Mouse (Mus musculus) kidney, adult 9 months (tissue): ENCODE results near the gene Hcrtr1.

Experiments
- DNase-seq: peaks from one replicate; pipeline ENCODE4 v3.0.0; 2022

Hcrtr1 gene

DNA sequence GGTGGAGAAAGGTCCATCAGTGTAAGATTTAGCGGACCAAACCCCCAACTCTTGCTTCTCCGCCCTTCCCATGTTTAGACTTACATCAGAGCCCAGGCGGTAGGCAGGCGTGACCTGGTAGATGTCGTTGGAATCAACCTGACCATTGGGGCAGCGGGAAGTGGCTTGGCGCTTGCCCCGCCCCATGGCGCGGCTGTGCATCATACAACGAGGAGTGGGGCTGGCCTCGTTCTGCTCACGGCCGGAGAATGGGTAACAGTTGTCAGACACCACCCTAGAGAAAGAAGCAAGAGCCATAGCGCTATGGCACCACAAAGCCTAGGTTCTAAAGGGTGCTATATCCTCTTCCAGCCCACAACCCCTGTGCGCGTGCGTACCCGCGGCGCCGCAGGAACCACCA is 28.2 kb upstream of the Hcrtr1 start:
- DNase-seq = no peak

DNA sequence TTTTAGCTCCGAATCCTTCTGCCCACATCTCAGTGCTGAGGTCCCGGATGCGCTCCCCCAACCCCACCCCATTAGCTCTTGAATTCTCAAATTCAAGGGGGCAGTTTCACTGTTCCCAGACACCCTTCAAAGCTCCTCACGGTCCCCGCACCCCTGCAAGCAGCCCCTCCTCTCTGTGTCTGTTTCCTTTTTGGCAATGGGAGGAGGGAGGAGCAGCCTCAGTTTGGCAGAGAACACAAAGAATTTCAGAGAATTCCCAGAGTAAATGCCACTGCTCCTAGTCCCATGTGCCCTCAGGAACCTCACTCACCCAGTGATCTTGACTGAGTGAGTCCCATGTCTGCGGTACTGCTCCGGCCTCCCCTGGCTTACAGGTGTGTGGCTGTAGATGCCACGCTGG is 27.4 kb upstream of the Hcrtr1 start:
- DNase-seq = no peak

GRCm38 (mm10) chr4:130166061-130166460 is 26.9 kb upstream of the Hcrtr1 start:
- DNase-seq = no peak

GRCm38 (mm10) chr4:130164121-130164520 is 25.0 kb upstream of the Hcrtr1 start:
- DNase-seq = no peak

DNA sequence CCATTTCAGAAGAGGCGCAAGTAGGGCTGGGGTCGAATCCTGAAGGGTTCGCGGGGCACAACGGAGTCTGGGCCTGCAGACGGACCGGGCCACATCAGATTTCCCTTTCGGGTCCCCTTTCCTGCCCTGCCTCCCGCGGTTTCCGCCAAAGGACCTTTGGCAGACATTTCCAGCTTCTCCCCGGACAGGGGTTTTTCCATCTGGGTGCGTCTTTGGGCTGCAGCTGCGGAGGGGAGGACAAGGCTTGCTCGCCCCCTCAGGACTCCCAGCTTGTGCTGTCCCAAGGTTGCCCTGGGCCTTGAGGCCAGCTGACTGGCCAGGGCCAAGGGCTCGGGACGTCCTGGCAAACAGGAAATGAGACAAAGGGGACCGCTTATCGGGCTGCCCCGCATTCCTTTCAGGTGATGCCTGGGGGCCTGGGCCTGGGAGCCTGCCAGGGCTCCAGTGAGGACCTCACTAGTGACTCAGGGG is 24.3 kb upstream of the Hcrtr1 start:
- DNase-seq = peak; percentile 67

DNA sequence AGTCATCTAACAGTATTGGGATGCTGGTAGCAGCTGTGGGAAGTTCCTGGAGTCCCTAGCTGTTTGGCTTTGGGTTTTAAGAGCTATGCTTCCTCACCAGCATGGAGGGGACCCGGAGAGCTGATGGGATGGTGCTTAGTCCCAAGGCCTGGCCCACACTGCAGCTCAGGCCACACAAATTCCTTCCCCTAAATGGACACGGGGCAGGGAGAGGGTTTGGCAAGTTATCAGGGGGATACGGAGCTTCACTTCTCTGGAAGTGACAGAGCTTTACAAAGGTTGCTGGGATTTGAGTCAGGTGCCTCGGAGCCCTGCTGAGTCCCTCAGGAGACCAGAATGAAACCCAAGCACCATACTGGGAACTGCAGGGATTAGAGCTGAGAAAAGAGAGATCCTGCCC is 22.2 kb upstream of the Hcrtr1 start:
- no peak for DNase-seq

GRCm38 (mm10) chr4:130156812-130157371 is 17.7 kb upstream of the Hcrtr1 start:
- no peak for DNase-seq

DNA sequence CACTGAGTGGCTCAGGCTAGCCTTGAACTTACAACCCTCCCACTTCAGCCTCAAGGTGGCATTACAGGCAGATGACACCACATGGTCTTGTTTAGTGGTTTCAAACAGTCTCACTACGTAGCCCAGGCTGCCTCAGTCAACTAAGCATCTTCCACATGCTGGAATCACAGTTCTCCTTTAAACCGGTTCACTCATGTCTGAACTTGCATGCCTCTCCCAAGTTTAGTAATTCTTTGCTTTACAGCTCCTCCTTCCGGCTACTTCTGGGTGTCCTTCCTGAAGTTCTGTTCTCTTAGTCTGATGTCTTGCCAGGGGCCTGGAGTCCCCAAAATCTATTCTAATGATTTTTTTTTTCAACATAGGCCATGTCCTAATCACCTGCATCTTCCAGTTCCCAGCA is 15.1 kb upstream of the Hcrtr1 start:
- DNase-seq = no peak

DNA sequence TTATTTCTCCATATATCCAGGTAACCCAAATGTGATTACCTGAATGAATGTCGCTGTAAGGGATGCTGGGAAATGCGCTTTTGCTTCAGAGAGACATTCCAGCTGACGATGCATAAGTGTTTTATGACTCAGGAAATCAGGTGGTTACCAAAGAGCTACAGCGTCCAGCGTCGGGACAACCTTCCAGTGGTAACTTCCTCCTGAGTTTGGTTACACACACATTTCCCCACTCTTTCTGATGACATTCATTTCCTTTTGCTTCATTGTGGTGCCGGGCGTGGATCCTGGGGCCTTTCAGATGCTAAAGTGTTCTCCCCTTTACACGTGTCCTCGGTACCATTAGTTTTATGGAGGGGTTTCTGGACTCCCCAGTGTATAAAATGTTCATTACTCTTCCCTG is 9.2 kb upstream of the Hcrtr1 start:
- DNase-seq = no peak

GRCm38 (mm10) chr4:130141786-130142185 is 2.6 kb upstream of the Hcrtr1 start:
- DNase-seq = no peak

GRCm38 (mm10) chr4:130140992-130141402 is 1.8 kb upstream of the Hcrtr1 start:
- DNase-seq = no peak

DNA sequence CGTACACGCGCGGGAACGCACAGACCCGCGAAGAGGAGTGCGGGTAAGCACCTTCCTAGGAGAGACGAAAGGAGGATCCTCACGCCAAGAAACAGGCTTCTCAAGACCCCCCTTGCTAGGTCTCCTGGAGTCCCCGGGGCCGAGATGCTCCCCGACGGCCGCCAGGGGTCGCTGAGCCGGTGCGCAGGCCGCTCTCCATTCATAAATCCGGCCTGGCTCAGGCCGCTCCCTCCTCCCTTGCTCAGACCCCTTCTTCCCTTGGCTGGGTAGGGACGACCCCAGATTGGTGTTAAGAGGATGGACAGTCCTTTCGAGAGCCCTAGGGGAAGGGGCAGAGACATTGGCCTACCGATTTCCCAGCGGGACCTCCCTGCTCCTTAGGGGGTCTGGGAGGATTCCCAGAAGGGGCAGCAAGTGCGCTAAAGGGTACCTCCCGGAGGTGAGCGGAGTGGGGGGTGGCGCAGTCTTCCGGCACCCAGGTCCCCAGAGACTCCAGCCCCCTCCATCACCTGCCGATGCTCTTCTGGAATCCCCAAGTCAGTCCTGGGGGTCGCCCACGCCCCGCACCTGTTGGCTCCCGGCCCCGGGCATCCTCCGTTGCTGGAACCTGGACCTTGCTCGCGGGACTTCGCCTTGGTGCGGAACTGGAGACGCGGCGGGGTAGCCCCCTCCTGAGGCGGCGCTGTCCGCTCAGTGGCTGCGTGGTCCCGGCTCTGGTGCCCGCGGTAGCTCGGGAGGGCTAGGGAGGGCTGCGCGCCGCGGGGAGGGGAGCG is 532 bp downstream of the Hcrtr1 start:
- peak; percentile 67 for DNase-seq

DNA sequence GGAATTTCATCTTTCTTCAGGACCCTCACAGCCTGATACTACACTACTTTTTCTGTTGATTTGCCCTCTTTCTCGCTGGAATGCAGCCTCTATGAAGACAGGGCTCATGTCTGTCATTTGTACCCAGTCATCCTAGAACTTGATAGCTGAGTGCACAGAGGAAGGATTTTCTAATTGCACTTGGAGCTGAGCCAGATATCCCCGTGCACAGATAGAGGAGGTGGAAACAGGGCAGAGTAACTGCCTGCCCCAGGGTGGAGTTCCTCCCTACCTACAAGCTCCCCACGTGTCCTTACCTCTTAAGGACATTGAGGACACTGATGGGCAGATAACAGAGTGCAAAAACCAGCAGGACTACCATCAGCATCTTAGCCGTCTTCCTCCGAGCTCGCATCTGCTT is 5.8 kb downstream of the Hcrtr1 start:
- no peak for DNase-seq

- peak; percentile 65 for DNase-seq
These were observed 7.6 kb downstream of the Hcrtr1 start for GRCm38 (mm10) chr4:130131448-130132105.

- peak; percentile 84 for DNase-seq
These were observed 8.4 kb downstream of the Hcrtr1 start for GRCm38 (mm10) chr4:130130641-130131350.

DNA sequence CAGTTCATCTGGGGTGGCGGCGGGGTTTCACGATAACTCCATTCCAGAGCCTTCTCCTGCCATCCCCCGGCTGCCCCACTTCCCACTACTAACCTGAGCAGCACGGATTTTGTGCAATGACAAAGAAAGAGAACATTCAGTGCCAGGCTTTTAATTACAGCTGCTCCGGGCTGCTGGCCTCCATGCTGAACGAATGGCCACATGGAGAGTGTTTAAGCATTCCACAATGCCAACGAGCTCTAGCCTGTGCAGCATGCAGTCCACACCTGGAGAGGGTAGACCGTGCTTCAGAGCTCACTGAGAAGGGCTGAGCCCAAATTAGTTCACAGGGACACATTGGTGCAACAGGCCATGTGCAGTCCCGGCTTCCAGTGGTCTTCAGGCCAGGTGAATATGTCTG is 9.1 kb downstream of the Hcrtr1 start:
- peak; percentile 62 for DNase-seq

DNA sequence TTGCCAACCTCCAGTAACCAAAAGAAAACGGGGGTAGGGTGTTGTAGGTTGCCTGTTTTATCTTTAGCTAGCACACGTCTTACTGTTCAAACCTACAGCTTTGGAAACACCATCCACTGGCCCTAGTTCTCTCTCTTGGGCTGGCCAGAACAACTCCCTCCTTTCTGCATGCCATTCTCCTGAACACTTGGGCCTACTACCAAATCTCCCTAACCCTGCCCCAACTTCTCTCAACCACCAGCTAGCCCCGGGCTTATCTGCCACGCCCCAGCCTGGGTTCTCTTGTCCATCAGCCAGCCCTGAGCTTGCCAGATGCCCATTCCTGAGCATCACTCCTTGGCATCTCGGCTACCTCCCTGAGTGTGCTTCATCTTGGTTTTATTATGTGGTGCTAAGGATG is 10.3 kb downstream of the Hcrtr1 start:
- DNase-seq = no peak

DNA sequence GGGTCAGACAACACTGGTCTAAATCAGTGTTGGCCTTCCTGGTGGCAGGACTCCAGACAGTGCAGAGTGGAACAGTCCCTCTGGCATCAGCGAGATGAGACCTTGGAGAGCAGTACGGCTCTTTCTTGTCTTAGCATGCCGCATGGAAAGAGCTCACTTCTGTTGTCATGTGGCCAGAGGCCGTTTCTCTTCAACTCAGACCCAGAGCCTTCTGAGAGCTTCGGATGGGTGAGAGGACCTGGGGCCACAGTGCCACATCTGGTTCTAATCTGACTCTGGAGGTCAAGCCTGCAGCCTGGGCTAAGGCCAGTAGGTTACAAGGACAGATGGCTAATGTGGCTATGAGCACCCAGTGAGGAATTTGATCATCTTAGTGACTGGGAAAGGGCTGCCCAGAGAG is 13.2 kb downstream of the Hcrtr1 start:
- DNase-seq = no peak

GRCm38 (mm10) chr4:130125164-130125563 is 14.0 kb downstream of the Hcrtr1 start:
- DNase-seq = peak; percentile 28

DNA sequence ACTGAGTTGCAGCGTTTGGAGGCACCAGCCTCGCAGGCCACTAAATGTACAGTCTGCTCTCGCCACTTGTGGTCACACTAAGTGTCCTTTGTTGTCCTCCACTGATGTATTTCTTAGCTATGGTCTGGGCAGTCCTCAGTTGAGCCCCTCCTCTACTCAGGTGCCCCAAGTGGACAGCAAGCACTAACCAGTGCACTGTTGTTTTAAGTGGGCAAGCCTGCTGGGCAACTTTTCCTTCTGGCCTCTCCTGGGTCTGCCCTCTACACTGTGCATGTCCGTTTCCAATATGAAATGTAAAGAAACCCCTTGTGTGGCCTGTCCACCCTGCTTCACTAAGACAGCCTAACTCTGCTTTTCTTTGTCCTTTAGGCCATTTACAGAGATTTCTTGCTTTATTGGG is 15.0 kb downstream of the Hcrtr1 start:
- no peak for DNase-seq

GRCm38 (mm10) chr4:130123020-130123419 is 16.1 kb downstream of the Hcrtr1 start:
- no peak for DNase-seq

DNA sequence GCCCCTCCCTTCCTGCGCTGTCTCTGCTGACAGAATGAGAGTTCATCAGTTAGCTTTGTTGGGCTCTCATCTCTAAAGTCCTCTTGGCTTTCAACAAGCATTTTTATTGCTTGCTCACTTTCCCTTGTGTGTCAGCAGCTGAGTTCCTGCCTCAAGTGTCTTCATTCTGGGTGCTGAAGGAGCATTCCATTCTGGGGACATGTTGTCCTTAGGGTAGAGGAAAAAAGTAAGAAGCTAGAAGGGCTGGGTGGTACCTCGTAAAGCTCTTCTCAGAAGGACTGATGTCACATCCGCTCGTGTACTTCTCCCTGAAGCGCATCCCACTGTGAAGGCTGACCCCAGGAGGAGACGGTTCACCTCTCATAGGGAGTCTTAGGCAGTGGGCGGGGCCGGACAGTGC is 17.6 kb downstream of the Hcrtr1 start:
- DNase-seq = no peak

DNA sequence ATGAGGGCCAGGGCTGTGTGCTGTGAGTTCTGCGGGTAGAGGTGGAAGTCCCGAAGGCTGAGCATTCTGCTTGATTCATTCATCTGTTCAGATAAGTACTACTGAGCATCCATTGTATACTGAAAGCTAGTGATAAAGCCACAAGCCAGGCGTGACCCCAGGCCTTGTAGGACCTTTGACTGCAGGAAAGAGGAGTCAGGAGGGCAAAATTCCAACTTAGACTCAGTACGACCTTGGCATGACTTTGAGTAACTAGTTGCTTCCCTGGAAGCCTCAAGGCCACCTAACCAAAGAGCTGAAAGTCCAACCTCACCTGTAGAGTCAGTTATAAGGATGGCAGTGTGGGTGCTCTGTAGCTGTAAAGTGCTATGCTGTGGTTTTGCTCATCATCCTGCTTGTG is 18.4 kb downstream of the Hcrtr1 start:
- DNase-seq = no peak

- DNase-seq = no peak
These were observed 26.4 kb downstream of the Hcrtr1 start for GRCm38 (mm10) chr4:130112732-130113131.
